Mouse (Mus musculus) megakaryocyte progenitor cell, adult 5-6 weeks (primary cell): ENCODE measurements around the gene Sh3pxd2a. TPM values are rescaled to one million over a fixed set of nuclear protein-coding genes. Genes with fewer than 3 reads are reported as not detected.

ENCODE experiments used
- ATAC-seq: replicated peaks from 2 replicates; pipeline ENCODE4 v1.8.0; 2016; ENCODE audit warnings: mild to moderate bottlenecking, moderate TSS enrichment, inconsistent platforms; ENCODE audit not compliant: poor library complexity
- total RNA-seq, 2 experiments: library from RNA; stranded (forward) in 1 of 2; stranded (reverse) in 1 of 2; fragments of 157-497, 149-512 nt in 1 of 2; fragments of 200-1000 nt in 1 of 2; gene quantifications; 2 replicates each; pipeline versions ENCODE4 v1.2.3 to v1.2.4; 2015 to 2017

Sh3pxd2a gene
- total RNA-seq, 2 experiments from 2014 or later, result 1.1 to 1.3 TPM

DNA sequence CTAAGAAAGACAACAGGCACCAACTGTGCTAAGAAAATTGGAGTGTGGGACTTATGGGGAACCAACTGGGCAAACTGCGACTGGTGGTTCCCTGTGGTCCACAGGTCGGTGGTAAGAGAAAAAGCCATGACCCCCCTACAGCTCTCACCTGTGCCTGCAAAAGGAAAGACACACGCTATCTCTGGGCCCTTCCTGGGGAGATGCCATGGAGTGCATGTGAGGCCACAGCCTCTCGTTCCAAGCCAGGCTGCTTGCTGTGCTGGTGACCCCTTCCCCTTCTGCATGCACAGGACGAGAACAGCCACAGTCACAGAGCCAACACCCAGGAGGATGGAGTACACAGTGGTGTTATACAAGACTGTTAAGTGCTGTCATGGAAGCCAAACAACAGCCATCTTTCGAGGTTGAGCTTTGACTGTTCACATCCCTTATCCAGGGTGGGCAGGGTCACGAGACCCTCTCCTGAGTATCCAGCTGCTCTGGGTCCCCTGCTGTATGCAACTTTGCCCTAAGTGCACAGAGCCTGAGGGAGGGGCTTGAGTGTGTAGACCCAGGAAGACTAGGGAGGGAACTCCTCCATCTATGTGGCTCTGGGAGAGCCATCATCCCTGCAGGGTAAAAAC, 117.1 kb downstream of the Sh3pxd2a start:
- no peak for ATAC-seq

DNA sequence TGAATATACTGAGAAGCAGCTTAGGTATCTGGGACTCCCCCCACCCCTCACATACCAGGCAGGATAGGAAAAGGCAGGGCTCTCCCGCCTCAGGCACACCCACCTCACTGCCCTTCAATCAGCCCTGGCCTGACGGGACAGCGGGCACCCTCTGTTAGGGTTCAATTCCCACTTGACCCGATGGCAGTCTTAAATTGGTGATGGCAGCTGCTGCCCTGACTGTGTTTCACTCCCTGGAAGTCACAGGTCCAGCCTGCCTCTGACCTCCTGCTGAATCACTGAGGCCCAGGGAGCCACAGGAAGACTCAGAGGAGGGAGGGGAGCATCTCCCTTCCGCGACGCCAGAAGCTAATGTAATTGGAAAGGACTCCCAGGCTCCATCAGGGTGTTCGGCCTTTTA, 117.6 kb downstream of the Sh3pxd2a start:
- ATAC-seq, result no peak

DNA sequence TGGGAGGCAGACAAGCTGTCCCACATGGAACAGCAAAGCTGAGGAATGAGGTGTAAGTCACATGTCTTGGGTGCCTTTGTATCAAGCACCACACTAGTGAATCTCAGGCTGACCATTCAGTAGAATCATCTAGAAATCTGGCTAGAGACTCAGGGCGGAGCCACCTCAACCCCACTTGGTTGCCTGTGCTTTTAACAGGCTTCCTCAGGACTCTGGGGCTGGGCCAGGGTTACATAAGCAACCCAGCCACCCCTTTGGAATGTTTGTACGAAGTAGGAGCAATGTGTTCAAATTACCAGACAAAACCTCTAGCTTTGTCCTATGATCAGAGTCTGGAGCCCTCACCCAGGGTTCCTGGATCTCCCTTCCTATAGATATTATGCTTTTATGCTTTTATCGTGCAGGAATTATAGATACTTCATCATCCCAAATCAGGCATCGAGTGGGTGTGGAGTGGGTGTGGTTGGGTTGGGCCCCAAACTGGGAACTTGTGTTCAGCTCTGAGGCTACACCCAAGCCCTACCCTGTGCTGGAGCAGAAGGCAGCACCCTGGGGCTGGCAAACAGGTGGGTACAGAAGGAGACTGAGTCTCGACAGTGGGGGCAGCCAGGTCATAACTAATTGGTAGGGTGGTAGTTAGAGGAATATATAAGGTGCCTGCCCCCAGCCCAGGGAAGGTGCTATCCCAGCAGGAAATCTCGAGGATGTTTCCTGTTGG, 118.2 kb downstream of the Sh3pxd2a start:
- 0 out of 2 replicates have a peak, but pooled peaks have one; percentile 33 for ATAC-seq

DNA sequence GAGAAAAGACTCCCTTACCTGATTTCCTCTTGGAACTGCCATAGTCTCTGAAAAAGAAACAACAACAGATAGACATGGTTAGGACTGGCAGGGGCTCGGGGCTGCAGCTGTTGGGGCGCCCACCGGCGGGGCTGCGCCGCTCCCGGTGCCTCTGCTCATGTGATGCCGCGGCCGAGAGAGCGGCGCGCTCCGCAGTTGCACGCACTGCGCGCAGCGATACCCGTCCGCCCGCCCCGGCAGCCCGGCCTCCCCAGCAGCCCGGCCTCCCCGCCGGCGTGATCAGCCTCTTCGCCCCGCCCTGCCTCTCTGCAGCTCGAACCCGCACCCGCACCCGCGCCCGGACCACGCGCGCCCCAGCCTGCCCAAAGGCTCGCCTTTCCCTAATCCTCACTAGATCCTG, 120.8 kb downstream of the Sh3pxd2a start:
- 0 out of 2 replicates have a peak, but pooled peaks have one; percentile 29 for ATAC-seq

DNA sequence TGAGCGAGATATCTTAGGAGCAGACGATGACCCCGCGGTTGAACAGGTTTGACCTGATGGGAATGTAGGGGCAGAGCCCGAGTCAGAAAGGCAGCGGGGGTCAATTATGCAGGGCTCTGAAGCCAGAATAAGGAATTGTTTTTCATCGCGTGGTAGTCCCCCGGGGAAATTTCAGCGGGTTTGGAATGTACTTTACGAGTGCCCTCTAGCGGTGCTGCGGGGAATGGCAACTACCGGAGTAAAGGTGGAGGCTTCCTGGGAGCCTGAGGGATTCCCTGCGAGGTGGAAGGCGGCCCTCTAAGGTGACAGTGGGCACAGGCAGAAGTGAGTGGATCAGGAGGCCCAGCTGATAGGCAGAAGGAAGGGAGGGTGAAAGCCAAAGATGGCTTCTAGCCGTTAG, 125.0 kb downstream of the Sh3pxd2a start:
- ATAC-seq, result peak; percentile 67

DNA sequence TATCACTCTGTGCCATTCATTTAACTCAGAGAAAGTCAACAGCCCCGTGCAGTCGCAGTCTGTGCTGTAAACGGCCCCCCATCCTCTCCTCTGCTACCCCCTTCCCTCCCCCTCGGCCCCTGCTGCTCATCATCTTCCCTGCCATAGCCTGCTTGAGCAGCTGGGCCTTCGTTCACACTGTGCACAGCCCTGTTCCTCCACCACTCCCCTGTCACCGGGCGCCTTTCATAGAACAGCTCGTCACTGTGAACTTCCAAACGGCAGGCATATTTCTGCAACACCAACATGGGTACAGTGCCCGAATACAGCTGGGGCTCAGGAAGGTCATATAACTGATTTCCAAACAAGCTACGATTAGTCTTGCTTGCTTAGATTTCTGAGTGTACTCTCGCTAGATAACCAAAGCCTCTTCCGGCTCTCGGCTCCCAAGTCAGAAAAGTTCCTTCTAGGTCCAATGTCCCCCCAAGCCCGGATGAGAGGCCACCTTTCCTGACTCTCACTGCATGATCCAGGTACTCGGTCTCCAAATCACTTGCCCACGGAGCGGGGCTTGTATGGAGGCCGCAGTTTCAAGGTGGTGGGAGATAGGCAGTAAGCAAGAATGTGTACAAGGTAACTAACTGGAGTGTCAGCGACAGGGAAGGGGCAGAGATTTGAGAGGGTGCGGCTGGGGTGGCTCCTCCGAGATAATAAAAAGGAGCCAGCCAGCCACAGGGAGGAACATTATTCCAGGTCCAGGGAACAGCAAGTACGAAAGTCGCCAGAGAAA, 125.6 kb downstream of the Sh3pxd2a start:
- ATAC-seq, result no peak

DNA sequence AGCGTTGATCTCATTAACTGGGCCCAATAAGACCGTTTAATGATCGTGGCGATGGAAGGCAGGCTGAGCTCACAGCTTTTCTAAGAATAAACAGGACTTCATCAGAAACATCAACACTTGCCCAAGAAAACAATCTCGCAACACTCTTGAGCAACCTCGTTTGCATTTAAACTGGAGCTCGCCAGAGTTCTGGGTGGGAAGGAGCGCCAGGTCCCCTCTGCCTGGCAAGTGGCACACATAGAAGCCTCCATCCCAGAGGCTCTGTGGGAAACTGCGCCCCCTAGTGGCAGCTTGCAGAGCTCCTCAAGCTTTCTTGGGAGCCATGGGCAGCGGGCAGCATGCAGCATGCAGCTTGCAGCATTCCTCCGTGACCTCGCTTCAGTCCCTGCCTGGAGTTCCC, 126.5 kb downstream of the Sh3pxd2a start:
- peak; percentile 84 for ATAC-seq

DNA sequence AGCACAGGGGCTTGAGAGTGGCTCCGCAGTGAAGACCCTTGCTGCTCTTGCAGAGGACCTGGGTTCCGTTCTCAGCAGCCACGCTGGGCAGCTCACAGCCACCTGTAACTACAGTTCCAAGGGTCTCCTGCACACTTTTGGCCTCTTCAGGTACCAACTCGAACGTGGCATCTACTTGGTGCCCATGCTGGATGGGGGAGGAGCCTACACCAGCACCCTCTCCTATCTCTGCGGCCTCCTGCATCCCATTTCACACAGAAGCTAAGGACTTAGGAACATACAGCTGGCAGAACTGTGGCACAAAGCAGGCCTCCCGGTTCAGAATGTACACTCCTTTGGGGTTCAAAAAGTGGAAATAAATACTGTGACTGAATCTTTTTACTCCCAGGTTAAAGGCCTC, 127.0 kb downstream of the Sh3pxd2a start:
- no peak for ATAC-seq

DNA sequence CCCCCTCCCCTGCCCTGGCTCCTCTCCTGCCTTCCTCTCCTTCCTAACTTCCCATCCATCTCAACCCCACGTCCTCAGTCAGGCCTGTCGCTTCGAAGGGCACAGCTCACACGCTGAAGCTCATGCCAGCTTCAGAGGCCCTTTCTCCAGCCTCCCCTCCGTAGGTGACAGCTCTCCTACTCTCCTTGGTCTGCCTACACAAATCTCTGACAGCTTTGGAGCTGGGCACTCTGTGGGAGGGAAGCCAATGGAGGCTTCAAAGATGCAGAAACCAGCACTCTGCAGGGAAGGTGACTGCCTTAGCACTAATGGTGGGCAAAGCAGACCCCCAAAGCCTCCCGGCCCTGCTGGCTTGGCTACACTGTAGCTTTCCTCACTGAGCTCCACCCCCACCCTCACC, 128.9 kb downstream of the Sh3pxd2a start:
- ATAC-seq, result no peak

DNA sequence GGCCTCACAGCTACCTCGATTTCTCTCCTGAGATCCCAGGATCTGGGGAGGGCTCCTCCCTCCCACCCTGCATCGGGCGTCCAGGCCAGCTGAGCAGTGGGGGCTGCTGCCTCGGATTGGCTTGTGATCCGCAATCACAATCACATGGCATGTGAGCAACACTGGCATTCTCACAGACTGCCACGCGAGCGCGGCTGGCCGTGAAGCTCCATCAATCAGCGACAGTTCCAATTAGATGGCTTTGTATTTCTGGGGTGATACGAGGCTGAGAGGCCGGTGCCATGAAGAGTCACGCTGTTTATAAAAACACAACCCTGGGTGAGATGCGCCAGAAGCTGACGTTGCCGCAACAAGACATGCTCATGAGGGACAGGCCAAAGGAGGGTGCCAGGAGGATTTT, 129.5 kb downstream of the Sh3pxd2a start:
- ATAC-seq, result no peak

DNA sequence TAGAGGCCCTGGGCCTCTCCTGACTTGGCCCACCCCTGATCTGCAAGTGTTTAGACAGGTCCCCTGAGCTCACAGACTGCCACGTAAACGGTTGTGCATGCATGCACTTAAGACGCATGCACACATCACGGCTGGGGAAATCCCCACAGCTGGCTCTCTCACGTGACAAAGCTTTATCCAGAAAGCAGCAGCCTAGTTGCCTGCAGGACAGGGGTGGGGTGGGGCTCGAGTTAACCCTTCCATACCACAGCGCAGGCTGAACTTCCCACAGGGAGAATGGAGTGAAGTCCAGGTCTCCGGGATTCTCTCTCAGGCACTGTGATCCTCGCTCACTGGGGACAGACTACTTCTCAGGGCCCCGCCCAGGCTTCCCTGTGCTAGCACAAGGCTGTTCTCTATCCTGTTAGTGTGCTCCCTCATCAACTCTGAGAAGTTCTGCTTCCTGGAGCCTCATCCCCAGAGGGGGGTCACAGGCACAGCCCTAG, 133.4 kb downstream of the Sh3pxd2a start:
- peak; percentile 50 for ATAC-seq

DNA sequence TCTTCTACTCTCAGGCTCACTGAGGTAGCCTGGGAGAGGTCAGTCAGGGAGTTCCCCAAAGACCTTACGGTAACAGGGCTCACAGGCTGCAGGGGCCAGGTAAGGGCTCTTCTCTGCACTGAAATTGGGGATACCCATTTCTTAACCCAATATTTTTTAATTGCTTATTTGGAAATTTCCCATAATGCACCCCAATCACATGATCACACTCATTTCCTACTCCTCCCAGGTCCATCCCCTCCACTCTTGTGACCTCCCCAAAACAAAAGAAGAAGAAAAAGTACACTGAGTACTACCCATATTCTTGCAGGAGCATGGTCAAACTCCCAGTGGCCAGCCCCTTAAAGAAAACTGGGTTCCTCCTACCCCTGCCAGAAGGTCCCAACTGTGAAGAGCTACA, 135.1 kb downstream of the Sh3pxd2a start:
- no peak for ATAC-seq

DNA sequence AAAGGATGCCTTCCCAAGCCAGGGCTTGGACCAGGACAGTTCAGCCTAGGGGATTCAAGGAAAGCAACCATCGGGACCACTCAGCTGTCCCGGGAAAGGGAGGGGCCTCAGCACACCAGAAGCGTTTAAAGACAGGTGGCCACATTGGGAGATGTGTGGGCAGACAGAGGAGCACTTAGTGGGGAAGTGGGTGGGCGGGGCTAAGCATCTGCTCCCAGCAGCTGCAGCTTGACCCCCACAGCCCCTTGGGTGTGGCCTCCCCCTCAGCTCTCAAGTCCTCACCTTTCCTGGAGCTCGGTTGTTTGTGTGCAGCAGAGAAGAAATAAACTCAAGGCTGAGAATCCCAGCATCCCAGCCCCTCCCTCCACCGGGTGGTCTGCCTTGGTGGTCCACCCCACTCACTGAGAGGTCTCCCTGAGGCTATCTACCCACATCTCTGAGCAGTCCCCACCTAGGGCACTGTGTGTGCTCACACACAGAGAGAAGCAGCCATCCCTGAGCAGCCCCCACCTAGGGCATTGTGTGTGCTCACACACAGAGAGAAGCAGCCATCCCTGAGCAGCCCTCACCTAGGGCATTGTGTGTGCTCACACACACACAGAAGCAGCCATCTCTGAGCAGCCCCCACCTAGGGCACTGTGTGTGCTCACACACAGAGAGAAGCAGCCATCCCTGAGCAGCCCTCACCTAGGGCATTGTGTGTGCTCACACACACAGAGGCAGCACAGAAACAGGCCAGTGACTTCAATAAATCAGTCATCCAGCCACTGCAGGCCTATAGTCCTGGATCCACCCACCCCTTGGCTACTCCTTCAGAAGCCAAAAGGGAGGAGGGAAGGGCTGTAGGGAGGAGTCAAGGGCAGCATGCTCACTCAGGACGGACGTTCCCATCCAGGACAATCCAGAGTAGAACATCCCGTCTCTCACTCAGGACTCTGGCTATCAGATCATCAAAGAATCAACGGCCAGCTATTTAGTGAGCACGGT, 136.0 kb downstream of the Sh3pxd2a start:
- no peak for ATAC-seq

DNA sequence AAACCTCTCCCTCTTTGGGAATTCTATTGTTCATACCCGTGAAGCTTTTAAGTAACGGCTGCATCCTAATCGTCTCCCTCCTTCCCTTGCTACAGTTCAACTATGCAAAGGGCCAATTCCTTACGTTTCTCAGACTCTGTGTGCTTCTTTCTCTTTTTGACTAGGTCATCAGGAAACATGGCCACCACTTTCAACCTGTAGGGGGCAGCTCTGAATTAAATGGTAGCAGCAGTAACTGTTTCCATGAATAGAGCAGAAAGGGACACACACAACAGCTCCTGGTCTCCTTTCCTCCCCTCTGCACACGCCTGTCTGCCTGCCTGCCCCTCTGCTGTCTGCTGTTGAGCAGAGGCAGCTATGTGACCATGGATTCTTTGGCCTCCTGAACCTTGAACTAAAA, 138.3 kb downstream of the Sh3pxd2a start:
- peak; percentile 48 for ATAC-seq

DNA sequence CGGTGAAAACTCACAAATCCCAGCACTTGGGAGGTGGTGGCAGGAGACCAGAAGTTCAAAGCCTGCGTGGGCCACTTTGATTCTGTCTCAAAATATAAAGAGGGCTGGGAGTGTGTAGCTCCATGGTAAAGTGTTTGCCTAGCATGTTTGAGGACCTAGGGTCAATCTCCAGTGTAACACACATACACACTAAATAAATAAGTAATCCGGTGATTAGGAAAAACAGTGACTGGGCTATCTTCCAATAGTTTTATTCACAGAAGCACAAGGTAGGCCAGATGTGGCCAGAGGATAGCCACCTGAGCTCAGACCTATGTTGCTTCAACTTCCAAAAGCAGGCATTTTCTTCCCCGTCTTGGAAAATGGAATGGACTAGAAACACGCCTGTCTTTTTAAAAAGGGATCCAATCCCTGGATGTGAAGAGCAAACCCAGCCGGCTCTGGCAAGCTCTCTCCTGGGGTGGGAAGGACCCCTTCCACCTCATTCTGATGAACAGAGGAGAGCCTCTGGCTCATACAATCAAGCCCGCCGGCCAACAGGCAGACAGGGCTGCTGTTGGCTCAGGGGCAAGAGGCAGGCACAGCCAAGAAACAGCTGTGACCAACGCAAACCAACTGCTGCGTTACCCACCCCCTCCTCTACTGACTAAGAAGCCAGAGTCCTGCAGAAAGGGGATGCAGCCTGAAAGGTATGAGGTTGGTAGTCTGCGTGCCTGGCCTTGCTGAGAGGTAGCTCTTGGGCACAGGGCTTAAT, 140.9 kb downstream of the Sh3pxd2a start:
- no peak for ATAC-seq

DNA sequence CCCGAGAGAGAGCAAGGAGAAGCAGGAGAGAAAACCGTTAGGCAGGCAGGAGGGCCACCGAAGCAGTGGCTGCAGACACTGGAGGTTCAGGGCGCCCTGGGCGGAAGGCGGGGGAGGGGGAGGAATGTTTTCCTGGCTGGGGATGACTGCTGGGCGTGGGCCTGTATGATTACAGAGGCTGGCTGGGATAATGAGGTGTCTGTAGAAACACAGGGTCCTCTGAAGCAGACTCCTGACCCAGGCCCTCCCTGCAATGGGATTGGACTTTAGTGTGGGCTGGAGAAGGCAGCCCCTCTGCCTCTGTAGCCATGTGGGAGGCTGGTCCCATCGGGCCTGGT, 143.9 kb downstream of the Sh3pxd2a start:
- no peak for ATAC-seq

DNA sequence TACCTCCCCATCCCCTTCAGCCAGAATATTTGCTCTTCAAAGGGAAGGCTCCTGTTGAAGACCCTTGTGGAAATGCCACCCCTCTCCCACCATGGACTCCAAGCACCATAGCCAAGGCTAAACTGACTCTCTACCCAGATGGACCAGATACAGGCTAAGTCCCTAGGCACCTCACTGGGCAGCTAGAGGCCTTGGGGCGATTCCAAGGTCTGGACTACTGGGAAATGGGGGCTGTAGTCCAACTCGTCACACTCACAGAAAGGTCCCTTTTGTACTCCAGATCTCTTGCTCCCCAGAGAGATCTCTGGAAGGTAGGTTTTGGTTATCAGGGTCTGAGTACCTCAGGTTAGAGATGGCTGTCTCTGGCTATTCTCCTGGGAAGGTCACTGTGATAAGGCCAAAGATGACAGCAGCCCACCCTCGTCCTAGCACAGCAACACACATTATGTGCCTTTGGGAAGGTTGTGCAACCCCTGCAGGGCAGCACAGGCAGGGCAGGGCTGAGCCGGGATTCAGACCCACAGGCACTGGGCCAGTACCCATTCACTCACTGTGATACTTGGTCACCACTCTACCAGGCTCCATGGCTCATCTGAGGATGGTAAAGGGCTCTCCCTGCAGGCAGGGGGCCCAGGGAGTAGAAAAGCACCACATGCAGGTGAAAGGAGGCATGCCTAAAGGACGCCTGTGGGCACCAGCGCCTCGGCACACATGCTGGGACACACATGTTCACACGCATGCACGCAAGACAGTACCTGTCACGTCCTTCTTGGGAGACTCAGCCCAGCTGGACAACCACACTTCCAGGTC, 144.5 kb downstream of the Sh3pxd2a start:
- no peak for ATAC-seq

DNA sequence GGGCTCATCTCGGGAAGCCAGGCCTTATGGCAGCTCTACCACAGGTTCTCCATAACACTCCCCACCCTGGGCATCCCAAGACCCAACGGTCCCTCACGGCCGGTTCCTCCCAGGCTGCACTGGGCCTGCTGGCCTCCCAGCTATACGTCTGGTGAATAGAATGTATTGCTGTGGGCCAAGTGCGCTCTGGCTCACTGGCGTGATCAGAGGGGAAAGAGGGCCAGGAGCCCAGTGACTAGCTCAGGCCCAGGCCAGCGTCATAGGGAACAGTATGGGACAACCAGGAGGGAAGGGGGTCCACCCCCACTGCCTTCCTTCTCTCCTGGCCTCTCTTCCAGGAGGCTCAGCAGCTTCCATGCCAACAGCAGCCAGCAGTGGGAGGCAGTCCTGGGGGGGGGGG, 145.1 kb downstream of the Sh3pxd2a start:
- ATAC-seq, result no peak
